Mouse (Mus musculus): ENCODE results near the gene Fgfr2.

- TF ChIP-seq MYOD1 (IDR thresholded peaks at IDR 0.05; ENCODE audit: control insufficient read depth in 1 of 3, insufficient read length in 2 of 3, low read depth in 2 of 3) = no peak
- TF ChIP-seq POLR2A (IDR thresholded peaks at IDR 0.05; ENCODE audit: insufficient read length, low read depth) = no peak
- TF ChIP-seq MYOG (IDR thresholded peaks at IDR 0.05; ENCODE audit: control insufficient read depth in 1 of 3, insufficient read depth in 1 of 3, insufficient read length in 2 of 3, low read depth in 2 of 3) = peak in 1 of 3 experiments; percentile 44
- TF ChIP-seq TCF12 (IDR thresholded peaks at IDR 0.05; ENCODE audit: insufficient read depth, poor library complexity, severe bottlenecking) = no peak
- TF ChIP-seq MAX (IDR thresholded peaks at IDR 0.05; ENCODE audit: low read depth) = no peak
- TF ChIP-seq USF1 (IDR thresholded peaks at IDR 0.05; ENCODE audit: low read depth) = no peak
- no peak for TF ChIP-seq E2F4 (IDR thresholded peaks at IDR 0.05; ENCODE audit: insufficient read depth)
Measured at GRCm38 (mm10) chr7:132950613-132951012, 172.5 kb downstream of the Fgfr2 start.
